Mouse (Mus musculus) olfactory bulb, adult 2 months (tissue): ENCODE data around the gene Tigar. TPM values are rescaled to one million over a fixed set of nuclear protein-coding genes. Genes with fewer than 3 reads are reported as not detected.
A peak's percentile ranks its signal among the peaks of the same experiment; 100 is the strongest.

Source experiments
- H3K27ac ChIP-seq: fragments of 200-500 bp; 2 replicates; pipeline ENCODE4 v1.5.1; 2012; ENCODE audit warnings: low read depth, low read length; ENCODE audit not compliant: insufficient read depth
- H3K4me1 ChIP-seq: fragments of 200-500 bp; 2 replicates; pipeline ENCODE4 v1.6.1; 2012; ENCODE audit warnings: low read length; ENCODE audit not compliant: control insufficient read depth, insufficient read depth
- H3K4me3 ChIP-seq: fragments of 200-500 bp; 2 replicates; pipeline ENCODE4 v1.5.1; 2012; ENCODE audit warnings: mild to moderate bottlenecking, low read depth, low read length, moderate library complexity; ENCODE audit not compliant: insufficient read depth
- CTCF ChIP-seq: fragments of 200-500 bp; IDR thresholded peaks from 2 replicates; pipeline ENCODE4 v1.5.1; 2012; ENCODE audit warnings: low read depth, mild to moderate bottlenecking, low read length, moderate library complexity; ENCODE audit not compliant: insufficient read depth
- POLR2A ChIP-seq: fragments of 200-500 bp; IDR thresholded peaks from 2 replicates; pipeline ENCODE4 v1.6.1; 2012; ENCODE audit warnings: mild to moderate bottlenecking, low read depth, low read length, moderate library complexity; ENCODE audit not compliant: insufficient read depth
- WGBS: fragments of 180-500 bp; shearing (Covaris S2); methylation state at CpG from one replicate; pipeline ENCODE4 v1.1.7; 2018; 5-methylcytosine and 5-hydroxymethylcytosine counted together
- polyA plus RNA-seq: library from polyadenylated mRNA; stranded (reverse); fragments of >200 nt; gene quantifications from 2 replicates; pipeline ENCODE4 v1.2.4, GENCODE M21; 2012; ENCODE audit warnings: low replicate concordance; ENCODE audit not compliant: missing spikeins, insufficient read depth, insufficient read length

Gene Tigar
- polyA plus RNA-seq, 1 experiment = not detected

DNA sequence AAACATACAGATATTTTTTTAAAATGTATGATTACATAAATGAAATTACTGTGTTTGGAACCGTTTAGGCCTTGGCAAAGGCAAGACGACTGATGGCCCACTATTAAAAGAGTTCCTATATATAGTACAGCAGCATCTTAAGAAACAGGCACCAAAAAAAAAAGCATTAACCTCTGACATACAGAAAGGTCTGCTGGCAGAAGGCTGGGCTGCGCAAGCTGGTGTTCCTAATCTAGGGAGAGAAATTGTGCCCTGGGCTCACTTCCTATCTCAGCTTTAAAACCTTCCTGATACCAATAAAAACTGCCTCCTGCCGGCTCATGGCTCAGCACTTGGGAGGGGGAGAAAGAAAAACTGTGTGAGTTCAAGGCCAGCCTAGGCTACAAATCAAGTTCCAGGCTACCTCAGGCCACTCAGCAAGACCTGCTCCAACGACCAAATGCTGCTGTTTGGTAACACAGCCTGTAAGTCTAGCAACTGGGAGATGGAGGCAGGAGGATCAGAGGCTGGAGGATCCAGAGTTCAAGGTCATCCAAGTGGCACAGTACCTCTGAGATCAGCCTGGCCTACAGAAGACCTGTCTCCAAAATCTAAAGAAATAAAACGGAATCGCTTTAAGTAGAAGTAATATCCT is 4.8 kb downstream of the Tigar start:
- 73% methylated on average over 7 of the region's 7 CpGs for WGBS
- Histone ChIP-seq H3K27ac (no peak overlapping the region), H3K4me3 (no peak overlapping the region), H3K4me1 (peaks cover 2% of the 10 kb centered on the region; the same call in 1 of the 2 replicates)
- TF ChIP-seq CTCF (no peak), POLR2A (no peak)

DNA sequence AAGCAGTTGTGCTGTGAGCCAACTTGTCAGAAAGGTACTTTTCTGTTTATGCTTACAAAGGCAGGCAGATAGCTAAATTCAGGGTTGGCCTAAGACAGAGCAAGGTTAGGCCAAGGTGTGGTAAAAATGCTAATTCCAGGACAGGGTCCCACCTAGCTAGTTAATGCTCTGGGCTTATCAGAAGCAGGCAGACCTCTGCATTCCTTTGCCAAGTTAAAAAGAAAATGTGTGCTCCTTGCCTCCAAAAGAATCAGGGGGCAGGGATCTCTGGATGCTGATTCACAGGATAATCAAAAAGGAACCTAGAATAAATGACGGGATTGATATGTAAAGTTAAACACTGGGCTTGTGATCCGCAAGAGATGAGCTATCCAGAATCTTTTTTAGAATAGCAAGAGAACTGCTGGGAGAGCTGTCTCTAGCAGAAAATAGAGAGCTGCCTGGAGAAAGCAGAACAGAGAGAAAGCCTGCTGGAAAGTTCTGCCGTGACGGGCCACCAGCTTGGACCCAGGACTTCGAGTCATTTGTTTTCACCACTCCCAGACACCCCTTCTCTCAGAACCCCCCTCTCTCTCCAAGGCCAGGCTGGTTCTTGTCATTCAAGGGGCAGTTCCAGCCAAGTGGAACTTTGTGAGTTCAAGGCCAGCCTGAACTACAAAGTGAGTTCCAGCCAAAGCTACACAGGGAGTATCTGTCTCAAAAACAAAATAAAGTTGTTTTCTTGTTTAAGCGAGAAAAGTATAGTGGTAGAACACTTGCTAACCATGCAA is 5.7 kb downstream of the Tigar start:
- no peak overlapping the region for H3K4me3 ChIP-seq
- no peak overlapping the region for H3K27ac ChIP-seq
- WGBS = 91% methylated on average over 6 of the region's 6 CpGs
- TF ChIP-seq POLR2A (no peak), CTCF (no peak)
- peaks cover 2% of the 10 kb centered on the region; the same call in 1 of the 2 replicates for H3K4me1 ChIP-seq

DNA sequence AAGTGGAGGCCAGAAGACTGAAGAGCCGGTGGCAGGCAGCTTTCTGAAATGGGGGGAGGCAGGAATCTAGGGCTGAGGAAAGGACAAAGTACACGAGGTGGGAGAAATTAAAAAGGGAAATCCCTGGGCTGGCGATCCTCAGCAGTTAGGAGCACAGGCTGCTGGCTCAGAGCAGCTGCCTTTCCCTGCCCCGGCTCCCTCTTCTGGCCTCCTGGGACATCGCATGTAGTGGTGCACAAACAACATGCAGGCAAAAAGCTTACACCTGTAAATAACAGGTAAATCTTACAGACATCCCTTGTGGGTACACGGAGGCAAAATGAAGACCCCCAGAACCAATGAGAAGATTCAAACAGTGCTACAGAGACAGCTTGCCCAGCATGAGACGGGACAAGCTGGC is 14.8 kb downstream of the Tigar start:
- Histone ChIP-seq H3K27ac (no peak overlapping the region), H3K4me3 (no peak overlapping the region), H3K4me1 (no peaks in the 10 kb centered on the region)
- 55% methylated on average over 7 of the region's 7 CpGs for WGBS
- TF ChIP-seq POLR2A (no peak), CTCF (0 out of 2 replicates have a peak, but pooled peaks have one; percentile 17)

DNA sequence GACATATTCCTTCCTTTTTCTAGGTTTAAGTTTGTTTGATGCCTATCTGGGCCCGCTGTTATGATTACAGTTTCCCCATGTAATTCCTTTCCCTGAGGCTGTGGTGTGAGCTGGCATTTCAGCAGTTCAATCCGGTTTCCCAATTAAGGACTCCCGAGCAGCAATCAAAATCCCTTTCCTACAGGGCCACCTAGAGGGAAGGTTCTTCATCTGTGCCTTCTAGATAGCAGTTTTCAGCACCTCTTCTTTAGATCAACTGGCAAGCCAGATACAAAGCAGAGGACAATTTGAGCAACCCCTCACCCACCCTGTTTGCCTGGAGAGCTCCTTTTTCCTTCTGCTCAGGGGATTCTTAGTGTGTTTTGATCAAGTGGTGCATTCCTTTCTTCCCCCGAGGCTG is 22.6 kb downstream of the Tigar start:
- Histone ChIP-seq H3K27ac (no peak overlapping the region), H3K4me3 (no peak overlapping the region), H3K4me1 (no peaks in the 10 kb centered on the region)
- TF ChIP-seq CTCF = no peak
- TF ChIP-seq POLR2A = no peak
- WGBS = 37% methylated on average over 4 of the region's 4 CpGs

DNA sequence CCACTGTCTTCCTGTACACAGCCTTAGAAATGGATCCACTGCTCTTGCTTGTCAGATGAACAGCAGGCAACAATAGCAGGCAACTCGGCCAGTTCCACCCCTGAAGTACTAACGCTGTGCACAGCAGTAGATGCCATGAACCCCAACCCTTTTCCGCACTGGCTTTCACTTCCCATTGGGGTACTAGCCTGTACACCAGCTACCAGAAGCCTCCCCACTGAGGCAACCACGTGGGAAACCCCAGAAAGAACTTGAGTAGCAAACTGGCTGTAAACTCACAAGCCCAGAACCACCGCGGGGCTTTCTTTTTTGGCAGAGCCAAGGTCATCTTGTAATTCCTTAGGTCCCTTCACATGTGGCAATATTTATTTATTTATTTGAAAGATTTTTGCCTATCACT is 27.5 kb downstream of the Tigar start:
- H3K4me3 ChIP-seq = no peak overlapping the region
- no peaks in the 10 kb centered on the region for H3K4me1 ChIP-seq
- no peak overlapping the region for H3K27ac ChIP-seq
- WGBS = 83% methylated on average over 6 of the region's 6 CpGs
- no peak for TF ChIP-seq CTCF
- no peak for TF ChIP-seq POLR2A

DNA sequence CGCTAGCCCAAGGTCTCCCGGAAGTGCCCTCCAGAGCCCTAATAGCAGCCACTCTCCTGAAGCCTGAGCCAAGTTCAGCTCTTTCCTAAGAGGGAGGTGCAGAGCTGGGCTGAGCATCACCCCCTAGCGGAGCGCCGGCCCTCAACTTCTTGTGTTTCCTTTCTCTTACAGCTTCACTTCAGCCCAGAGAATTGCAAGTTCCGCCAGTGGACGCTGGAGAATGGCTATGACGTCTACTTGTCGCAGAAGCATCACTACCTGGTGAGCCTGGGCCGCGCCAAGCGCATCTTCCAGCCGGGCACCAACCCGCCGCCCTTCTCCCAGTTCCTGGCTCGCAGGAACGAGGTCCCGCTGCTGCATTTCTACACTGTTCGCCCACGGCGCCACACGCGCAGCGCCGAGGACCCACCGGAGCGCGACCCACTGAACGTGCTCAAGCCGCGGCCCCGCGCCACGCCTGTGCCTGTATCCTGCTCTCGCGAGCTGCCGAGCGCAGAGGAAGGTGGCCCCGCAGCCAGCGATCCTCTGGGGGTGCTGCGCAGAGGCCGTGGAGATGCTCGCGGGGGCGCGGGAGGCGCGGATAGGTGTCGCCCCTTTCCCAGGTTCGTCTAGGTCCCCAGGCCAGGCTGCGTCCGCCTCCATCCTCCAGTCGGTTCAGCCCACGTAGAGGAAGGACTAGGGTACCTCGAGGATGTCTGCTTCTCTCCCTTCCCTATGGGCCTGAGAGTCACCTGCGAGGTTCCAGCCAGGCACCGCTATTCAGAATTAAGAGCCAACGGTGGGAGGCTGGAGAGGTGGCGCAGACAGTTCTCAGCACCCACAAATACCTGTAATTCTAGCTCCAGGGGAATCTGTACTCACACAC is 29.3 kb downstream of the Tigar start:
- TF ChIP-seq CTCF (0 out of 2 replicates have a peak, but pooled peaks have one; percentile 36), POLR2A (no peak)
- Histone ChIP-seq H3K4me3 (peak overlapping the region; percentile 68), H3K4me1 (no peaks in the 10 kb centered on the region), H3K27ac (no peak overlapping the region)
- WGBS = 2% methylated on average over 59 of the region's 59 CpGs

DNA sequence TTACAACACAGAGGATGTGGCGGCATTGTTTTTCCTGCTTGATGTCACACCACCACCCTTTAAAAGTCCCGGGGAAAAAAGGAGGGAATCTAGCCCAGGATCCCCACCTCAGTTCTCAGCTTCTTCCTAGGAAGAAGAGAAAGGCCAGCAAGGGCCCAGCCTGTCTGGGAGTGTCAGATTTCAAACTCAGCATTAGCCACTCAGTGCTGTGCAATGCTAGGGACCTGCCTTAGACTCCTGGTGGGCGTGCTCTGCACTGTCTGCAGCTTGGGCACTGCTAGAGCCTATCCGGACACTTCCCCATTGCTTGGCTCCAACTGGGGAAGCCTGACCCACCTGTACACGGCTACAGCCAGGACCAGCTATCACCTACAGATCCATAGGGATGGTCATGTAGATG is 36.5 kb downstream of the Tigar start, which contains the start of gene Fgf23:
Gene Fgf23, plus strand, starts transcription at position 86 of the 400 bp plus-strand sequence.
- TF ChIP-seq POLR2A (no peak), CTCF (no peak)
- WGBS = 23% methylated on average over 5 of the region's 5 CpGs
- no peaks in the 10 kb centered on the region for H3K4me1 ChIP-seq
- no peak within 1 kb of the TSS for H3K4me3 ChIP-seq
- H3K27ac ChIP-seq = no peak within 1 kb of the TSS

DNA sequence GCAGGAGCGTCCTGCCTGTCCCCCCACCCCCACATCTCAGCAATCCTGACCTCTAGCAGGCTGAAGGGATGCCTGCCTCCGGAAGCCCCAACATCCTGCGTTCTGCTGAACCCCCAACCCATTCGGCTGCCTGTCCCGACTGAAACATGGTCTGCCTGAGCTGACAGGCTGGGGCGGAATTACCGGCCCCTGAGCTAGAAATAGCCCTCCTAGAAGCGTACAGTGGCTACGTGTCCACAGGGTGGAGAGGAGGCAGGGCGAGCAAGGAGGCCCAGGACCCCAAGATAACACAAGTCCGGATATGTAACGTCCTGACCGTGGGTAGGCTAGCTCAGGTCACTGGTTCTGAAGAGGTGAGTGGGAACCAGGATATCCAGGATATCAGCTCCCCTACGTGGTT is 44.5 kb downstream of the Tigar start:
- no peak overlapping the region for H3K27ac ChIP-seq
- peaks cover 5% of the 10 kb centered on the region; the same call in 1 of the 2 replicates for H3K4me1 ChIP-seq
- TF ChIP-seq CTCF (no peak), POLR2A (no peak)
- 14% methylated on average over 14 of the region's 14 CpGs for WGBS
- no peak overlapping the region for H3K4me3 ChIP-seq
